Mouse (Mus musculus) embryonic facial prominence, embryonic 12.5 days (tissue): ENCODE data around the gene Rftn2. TPM values are rescaled to one million over a fixed set of nuclear protein-coding genes. Genes with fewer than 3 reads are reported as not detected.

Experiments
- ATAC-seq: fragments of 200-750 bp; cut with Nextera tagmentation; 2 replicates; pipeline ENCODE4 v1.8.0; 2017; ENCODE audit not compliant: insufficient number of reproducible peaks, insufficient read depth, low FRiP score, low TSS enrichment
- H3K27ac ChIP-seq: fragments of 300-500 bp; sonication (generic); 2 replicates; pipeline ENCODE4 v1.5.1; 2016; ENCODE audit warnings: mild to moderate bottlenecking
- H3K27me3 ChIP-seq: fragments of 300-500 bp; sonication (generic); 2 replicates; pipeline ENCODE4 v1.6.1; 2016; ENCODE audit warnings: mild to moderate bottlenecking, moderate library complexity
- H3K36me3 ChIP-seq: fragments of 300-500 bp; sonication (generic); 2 replicates; pipeline ENCODE4 v1.6.1; 2016; ENCODE audit warnings: mild to moderate bottlenecking
- H3K4me1 ChIP-seq: fragments of 300-500 bp; sonication (generic); 2 replicates; pipeline ENCODE4 v1.6.1; 2016
- H3K4me2 ChIP-seq: fragments of 300-500 bp; sonication (generic); replicated peaks from 2 replicates; pipeline ENCODE4 v1.6.1; 2016; ENCODE audit warnings: mild to moderate bottlenecking, moderate library complexity
- H3K4me3 ChIP-seq: fragments of 300-500 bp; sonication (generic); 2 replicates; pipeline ENCODE4 v1.5.1; 2016; ENCODE audit warnings: mild to moderate bottlenecking
- H3K9ac ChIP-seq: fragments of 300-500 bp; sonication (generic); 2 replicates; pipeline ENCODE4 v1.6.1; 2016; ENCODE audit warnings: mild to moderate bottlenecking, moderate library complexity
- H3K9me3 ChIP-seq: fragments of 300-500 bp; sonication (generic); 2 replicates; pipeline ENCODE4 v1.6.1; 2016; ENCODE audit warnings: mild to moderate bottlenecking, moderate library complexity
- WGBS: fragments of 180-500 bp; shearing (Covaris S2); methylation state at CpG from one replicate; pipeline ENCODE4 v1.1.7; 2016; 5-methylcytosine and 5-hydroxymethylcytosine counted together
- polyA plus RNA-seq: library from polyadenylated mRNA; unstranded; fragments of >200 nt; fragmentation: Nextera tagmentation; extraction: Ambion mirVana; gene quantifications from 2 replicates; pipeline ENCODE4 v1.2.1, GENCODE M21; 2016

The Rftn2 gene
- polyA plus RNA-seq: 26.1 and 27.9 TPM in 2 replicates

- H3K27me3 ChIP-seq: no peaks in the 10 kb centered on the region
- peaks cover 17% of the 10 kb centered on the region for H3K4me1 ChIP-seq
- WGBS: under 1% methylated on average over 26 of the region's 26 CpGs
- no peaks in the 10 kb centered on the region for H3K36me3 ChIP-seq
- H3K4me3 ChIP-seq: peak within 1 kb of the TSS; percentile 48
- no peaks in the 10 kb centered on the region for H3K9me3 ChIP-seq
- H3K4me2 ChIP-seq: peak within 1 kb of the TSS; percentile 62
- ATAC-seq: no peak
- peak within 1 kb of the TSS; percentile 60 for H3K9ac ChIP-seq
- H3K27ac ChIP-seq: peak within 1 kb of the TSS; percentile 87
Observed at GRCm38 (mm10) chr1:55226011-55226857, at the start of gene Rftn2. Gene Rftn2, minus strand, starts transcription at chr1:55226782.

GRCm38 (mm10) chr1:55265447-55265846, 38.9 kb upstream of the Rftn2 start:
- H3K9me3 ChIP-seq: no peaks in the 10 kb centered on the region
- no peak overlapping the region for H3K27ac ChIP-seq
- no peaks in the 10 kb centered on the region for H3K27me3 ChIP-seq
- ATAC-seq: no peak
- no peak overlapping the region for H3K9ac ChIP-seq
- H3K4me2 ChIP-seq: no peak overlapping the region
- H3K36me3 ChIP-seq: no peaks in the 10 kb centered on the region
- H3K4me1 ChIP-seq: no peaks in the 10 kb centered on the region
- WGBS: 68% methylated on average over 2 of the region's 2 CpGs
- H3K4me3 ChIP-seq: no peak overlapping the region

DNA sequence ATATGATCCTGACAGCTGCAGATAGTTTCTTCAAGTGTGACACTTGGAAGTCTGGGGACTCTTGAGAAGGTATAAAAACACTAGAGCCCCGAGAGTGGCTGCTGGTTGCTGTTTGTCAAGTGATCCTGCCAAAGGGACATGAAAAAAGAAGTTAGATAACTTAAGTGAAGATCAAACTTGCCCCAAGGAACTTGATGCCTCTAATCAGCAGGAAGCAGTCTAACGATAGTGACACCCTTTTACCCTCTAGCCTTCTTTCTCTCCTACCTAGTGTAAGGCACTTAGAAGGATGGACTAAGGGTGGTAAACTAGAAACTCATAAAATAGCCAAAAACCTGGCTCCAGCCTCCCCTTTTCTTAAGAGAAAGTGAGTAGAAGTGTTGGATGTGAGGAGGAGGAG, 37.8 kb upstream of the Rftn2 start:
- no peak overlapping the region for H3K4me3 ChIP-seq
- H3K4me2 ChIP-seq: no peak overlapping the region
- no peaks in the 10 kb centered on the region for H3K27me3 ChIP-seq
- no peaks in the 10 kb centered on the region for H3K9me3 ChIP-seq
- H3K4me1 ChIP-seq: no peaks in the 10 kb centered on the region
- no peak overlapping the region for H3K9ac ChIP-seq
- H3K36me3 ChIP-seq: no peaks in the 10 kb centered on the region
- no peak overlapping the region for H3K27ac ChIP-seq
- no peak for ATAC-seq
- WGBS: 41% methylated on average over 2 of the region's 2 CpGs

- no peaks in the 10 kb centered on the region for H3K27me3 ChIP-seq
- H3K4me2 ChIP-seq: no peak overlapping the region
- 81% methylated on average over 2 of the region's 2 CpGs for WGBS
- H3K9ac ChIP-seq: no peak overlapping the region
- no peak overlapping the region for H3K27ac ChIP-seq
- no peaks in the 10 kb centered on the region for H3K9me3 ChIP-seq
- no peaks in the 10 kb centered on the region for H3K4me1 ChIP-seq
- H3K36me3 ChIP-seq: no peaks in the 10 kb centered on the region
- no peak overlapping the region for H3K4me3 ChIP-seq
- ATAC-seq: no peak
Observed at GRCm38 (mm10) chr1:55246374-55246773, 19.8 kb upstream of the Rftn2 start.

DNA sequence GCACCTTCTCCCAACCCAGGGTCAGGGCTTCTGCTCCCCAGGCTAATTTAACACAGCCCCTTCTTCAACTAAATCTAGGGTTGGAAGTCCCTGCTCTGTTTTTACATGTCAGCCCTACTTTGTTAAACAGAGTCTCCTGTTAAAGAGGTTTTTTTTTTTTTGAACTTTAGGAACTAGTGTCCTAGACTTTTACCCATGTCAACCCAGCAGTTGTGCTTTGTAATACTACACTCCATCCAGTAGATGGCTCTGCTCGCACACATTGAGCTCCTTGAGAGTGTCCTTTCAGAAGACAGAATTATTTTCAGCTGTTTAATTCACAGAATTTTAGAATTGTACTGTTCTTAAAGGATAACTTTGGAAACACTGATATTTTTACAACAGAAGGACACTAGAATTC, 12.7 kb upstream of the Rftn2 start:
- Histone ChIP-seq H3K4me1 (peaks cover 19% of the 10 kb centered on the region), H3K9ac (no peak overlapping the region), H3K27ac (no peak overlapping the region), H3K4me2 (peak overlapping the region; percentile 79), H3K27me3 (no peaks in the 10 kb centered on the region), H3K9me3 (no peaks in the 10 kb centered on the region), H3K4me3 (peak overlapping the region; percentile 80; the same call in 1 of the 2 replicates), H3K36me3 (no peaks in the 10 kb centered on the region)
- ATAC-seq: no peak
- WGBS: 0% methylated on average over 1 of the region's 1 CpGs

- Histone ChIP-seq H3K36me3 (no peaks in the 10 kb centered on the region), H3K4me3 (peak overlapping the region; percentile 80), H3K9me3 (no peaks in the 10 kb centered on the region), H3K9ac (peak overlapping the region; percentile 76), H3K4me2 (peak overlapping the region; percentile 79), H3K27me3 (no peaks in the 10 kb centered on the region), H3K27ac (no peak overlapping the region), H3K4me1 (peaks cover 19% of the 10 kb centered on the region)
- ATAC-seq: no peak
- 25% methylated on average over 13 of the region's 13 CpGs for WGBS
Observed at GRCm38 (mm10) chr1:55238496-55238895, 11.9 kb upstream of the Rftn2 start.

DNA sequence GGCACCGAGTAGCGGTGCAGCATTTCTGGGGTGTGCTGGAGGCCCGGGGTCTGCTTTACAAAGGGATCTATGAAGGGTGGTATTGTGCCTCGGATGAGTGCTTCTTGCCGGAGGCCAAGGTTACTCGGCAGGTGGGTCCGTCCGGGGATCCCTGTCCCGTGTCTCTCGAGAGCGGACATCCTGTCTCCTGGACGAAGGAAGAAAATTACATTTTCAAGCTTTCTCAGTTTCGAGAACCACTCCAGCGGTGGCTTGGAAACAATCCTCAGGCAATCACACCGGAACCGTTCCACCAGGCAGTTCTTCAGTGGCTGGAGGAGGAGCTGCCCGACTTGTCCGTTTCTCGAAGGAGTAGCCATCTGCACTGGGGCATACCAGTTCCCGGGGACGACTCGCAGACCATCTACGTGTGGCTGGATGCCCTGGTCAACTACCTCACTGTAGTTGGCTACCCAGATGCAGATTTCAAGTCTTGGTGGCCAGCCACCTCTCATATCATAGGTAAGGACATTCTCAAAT, 11.1 kb upstream of the Rftn2 start:
- no peak overlapping the region for H3K27ac ChIP-seq
- no peaks in the 10 kb centered on the region for H3K9me3 ChIP-seq
- H3K36me3 ChIP-seq: no peaks in the 10 kb centered on the region
- ATAC-seq: peak; percentile 49; the same call in 1 of the 2 replicates
- peak overlapping the region; percentile 80 for H3K4me3 ChIP-seq
- WGBS: under 1% methylated on average over 23 of the region's 23 CpGs
- no peaks in the 10 kb centered on the region for H3K27me3 ChIP-seq
- peaks cover 19% of the 10 kb centered on the region for H3K4me1 ChIP-seq
- H3K4me2 ChIP-seq: peak overlapping the region; percentile 79
- H3K9ac ChIP-seq: peak overlapping the region; percentile 76

GRCm38 (mm10) chr1:55236890-55237642, 10.5 kb upstream of the Rftn2 start, which contains the start of gene Mars2:
Gene Mars2, plus strand, starts transcription at chr1:55237177.
- Histone ChIP-seq H3K4me2 (peak within 1 kb of the TSS; percentile 79), H3K27me3 (no peaks in the 10 kb centered on the region), H3K4me3 (peak within 1 kb of the TSS; percentile 80), H3K27ac (no peak within 1 kb of the TSS), H3K9me3 (no peaks in the 10 kb centered on the region), H3K36me3 (no peaks in the 10 kb centered on the region), H3K4me1 (peaks cover 19% of the 10 kb centered on the region), H3K9ac (peak within 1 kb of the TSS; percentile 76)
- WGBS: under 1% methylated on average over 82 of the region's 82 CpGs
- ATAC-seq: peak; percentile 98

DNA sequence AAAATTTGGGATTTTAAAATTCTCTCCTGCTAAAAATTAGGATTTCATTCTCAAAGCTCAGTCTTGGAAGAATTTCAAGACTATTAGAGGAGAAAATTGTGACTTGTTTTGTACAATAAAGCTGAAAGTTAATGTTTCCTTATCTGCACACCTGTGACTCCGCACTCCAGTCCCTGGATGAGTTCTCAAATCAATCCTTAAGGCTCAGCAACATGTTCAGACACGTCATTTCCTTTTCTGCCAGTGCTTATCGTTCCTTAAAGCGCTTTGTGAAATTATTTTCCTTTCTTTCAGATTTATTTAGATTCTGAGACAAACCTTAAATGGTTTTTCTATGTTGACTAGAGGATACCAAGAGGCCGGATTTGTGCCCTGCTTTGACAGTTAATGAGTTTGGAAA, 9.9 kb upstream of the Rftn2 start:
- Histone ChIP-seq H3K27ac (no peak overlapping the region), H3K9me3 (no peaks in the 10 kb centered on the region), H3K36me3 (no peaks in the 10 kb centered on the region), H3K4me2 (peak overlapping the region; percentile 79), H3K4me1 (peaks cover 19% of the 10 kb centered on the region), H3K9ac (no peak overlapping the region), H3K4me3 (peak overlapping the region; percentile 80), H3K27me3 (no peaks in the 10 kb centered on the region)
- no peak for ATAC-seq
- WGBS: 40% methylated on average over 5 of the region's 5 CpGs

DNA sequence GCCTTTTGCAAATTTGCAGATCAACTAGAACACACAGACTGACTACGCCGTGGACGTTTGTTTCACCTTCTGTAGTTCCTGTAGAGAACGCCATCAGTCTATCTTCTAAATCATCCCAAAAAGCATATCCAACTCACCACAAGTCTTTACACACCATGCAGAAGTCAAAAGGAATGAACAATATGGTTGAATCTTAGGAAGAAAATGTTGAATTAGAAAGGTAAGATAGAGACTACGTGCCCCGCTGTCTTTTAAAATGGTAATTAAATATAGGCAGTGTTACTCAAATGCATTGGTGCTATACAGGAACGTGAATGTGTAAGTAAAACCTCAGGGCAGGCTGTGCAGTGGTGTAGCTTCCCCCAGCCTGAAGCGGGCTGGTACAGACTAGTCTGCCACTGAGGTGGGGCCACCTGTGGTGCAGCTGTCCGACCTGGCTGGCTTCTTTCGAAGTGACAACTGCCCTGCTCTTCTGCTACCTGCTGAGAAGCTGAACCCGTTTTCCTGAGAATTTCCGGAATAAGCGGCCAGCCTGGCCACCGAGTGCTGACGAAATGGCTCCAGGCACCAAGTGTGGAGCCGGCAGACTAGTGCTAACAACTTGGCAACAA, 8.4 kb upstream of the Rftn2 start:
- Histone ChIP-seq H3K27ac (no peak overlapping the region), H3K9me3 (no peaks in the 10 kb centered on the region), H3K4me3 (no peak overlapping the region), H3K4me2 (no peak overlapping the region), H3K36me3 (no peaks in the 10 kb centered on the region), H3K9ac (no peak overlapping the region), H3K4me1 (peaks cover 14% of the 10 kb centered on the region), H3K27me3 (no peaks in the 10 kb centered on the region)
- WGBS: 51% methylated on average over 16 of the region's 16 CpGs
- no peak for ATAC-seq

GRCm38 (mm10) chr1:55228256-55228884, 1.8 kb upstream of the Rftn2 start:
- ATAC-seq: no peak

More at GRCm38 (mm10) chr1:55228256-55228884, 1.8 kb upstream of the Rftn2 start:
- Histone ChIP-seq H3K4me1 (peaks cover 4% of the 10 kb centered on the region), H3K9me3 (no peaks in the 10 kb centered on the region), H3K36me3 (no peaks in the 10 kb centered on the region), H3K4me3 (no peak overlapping the region), H3K27ac (no peak overlapping the region), H3K27me3 (no peaks in the 10 kb centered on the region), H3K9ac (no peak overlapping the region), H3K4me2 (no peak overlapping the region)
- WGBS: 87% methylated on average over 8 of the region's 8 CpGs
